Mouse (Mus musculus): ENCODE results near the gene Wnt9a.

- no peak for TF ChIP-seq GATA1 (IDR thresholded peaks at IDR 0.05; ENCODE audit: low read length)
- no peak for TF ChIP-seq TAL1 (IDR thresholded peaks at IDR 0.05; ENCODE audit: low read length)
Observed at GRCm38 (mm10) chr11:59342956-59343355, 36.2 kb downstream of the Wnt9a start.

Data from erythroblast, embryonic 14.5 days (primary cell).